Mouse (Mus musculus) intestine, embryonic 14.5 days (tissue): ENCODE measurements around the gene Iqsec1. TPM values are rescaled to one million over a fixed set of nuclear protein-coding genes. Genes with fewer than 3 reads are reported as not detected.

Source experiments
- ATAC-seq: fragments of 200-750 bp; cut with Nextera tagmentation; replicated peaks from 2 replicates; pipeline ENCODE4 v1.8.0; 2017; ENCODE audit warnings: low read depth, moderate number of reproducible peaks, moderate TSS enrichment, moderate library complexity; ENCODE audit not compliant: low FRiP score, low TSS enrichment
- DNase-seq: peaks from one replicate; pipeline ENCODE4 v3.0.0-alpha.2; 2018; ENCODE audit warnings: low spot score
- H3K27ac ChIP-seq: fragments of 300-500 bp; sonication (generic); 2 replicates; pipeline ENCODE4 v1.5.1; 2014; ENCODE audit warnings: low read depth, mild to moderate bottlenecking, control low read depth
- H3K27me3 ChIP-seq: fragments of 300-500 bp; sonication (generic); replicated peaks from 2 replicates; pipeline ENCODE4 v1.6.1; 2014; ENCODE audit warnings: low read length, control low read depth; ENCODE audit not compliant: control insufficient read depth, insufficient read depth
- H3K36me3 ChIP-seq: fragments of 300-500 bp; sonication (generic); 2 replicates; pipeline ENCODE4 v1.6.1; 2014; ENCODE audit warnings: low read length, control low read depth; ENCODE audit not compliant: control insufficient read depth, insufficient read depth
- H3K4me1 ChIP-seq: fragments of 300-500 bp; sonication (generic); replicated peaks from 2 replicates; pipeline ENCODE4 v1.6.1; 2014; ENCODE audit warnings: low read length, control low read depth, mixed read lengths; ENCODE audit not compliant: control insufficient read depth, insufficient read depth
- H3K4me2 ChIP-seq: fragments of 300-500 bp; sonication (generic); 2 replicates; pipeline ENCODE4 v1.6.1; 2014; ENCODE audit warnings: low read length
- H3K4me3 ChIP-seq: fragments of 300-500 bp; sonication (generic); 2 replicates; pipeline ENCODE4 v1.5.1; 2014; ENCODE audit warnings: low read depth, low read length, control low read depth, mixed read lengths
- H3K9ac ChIP-seq: fragments of 300-500 bp; sonication (generic); 2 replicates; pipeline ENCODE4 v1.6.1; 2014; ENCODE audit warnings: mild to moderate bottlenecking, low read length
- H3K9me3 ChIP-seq: fragments of 300-500 bp; sonication (generic); 2 replicates; pipeline ENCODE4 v1.6.1; 2016; ENCODE audit warnings: low read length, control low read depth; ENCODE audit not compliant: control insufficient read depth
- WGBS: fragments of 180-500 bp; shearing (Covaris S2); extraction: QIAGEN DNeasy Blood & Tissue Kit; methylation state at CpG from one replicate; pipeline ENCODE4 v1.1.7; 2014; 5-methylcytosine and 5-hydroxymethylcytosine counted together
- polyA plus RNA-seq: library from polyadenylated mRNA; unstranded; fragments of >200 nt; fragmentation: Nextera tagmentation; extraction: Ambion mirVana; gene quantifications from 2 replicates; pipeline ENCODE4 v1.2.1, GENCODE M21; 2014

The Iqsec1 gene
- 12.9 and 13.0 TPM in 2 replicates for polyA plus RNA-seq

- Histone ChIP-seq H3K4me2 (peak within 1 kb of the TSS; percentile 99), H3K4me3 (peak within 1 kb of the TSS; percentile 69), H3K36me3 (no peaks in the 10 kb centered on the region), H3K27me3 (peaks cover 5% of the 10 kb centered on the region; the same call in 1 of the 2 replicates), H3K9me3 (peaks cover 8% of the 10 kb centered on the region; the same call in 1 of the 2 replicates), H3K9ac (peak within 1 kb of the TSS; percentile 64), H3K4me1 (peaks cover 11% of the 10 kb centered on the region; the same call in 1 of the 2 replicates), H3K27ac (peak within 1 kb of the TSS; percentile 43; the same call in 1 of the 2 replicates)
- peak; percentile 97 for ATAC-seq
- 4% methylated on average over 26 of the region's 39 CpGs for WGBS
- DNase-seq: peak; percentile 96
These were observed at the start of gene Iqsec1 for GRCm38 (mm10) chr6:90988648-90989317. Gene Iqsec1 (minus strand): TSS chr6:90988685.

GRCm38 (mm10) chr6:91028256-91028655 lies 39.8 kb upstream of the Iqsec1 start:
- Histone ChIP-seq H3K27ac (no peak overlapping the region), H3K4me2 (no peak overlapping the region), H3K4me3 (no peak overlapping the region), H3K9ac (no peak overlapping the region), H3K27me3 (no peaks in the 10 kb centered on the region), H3K9me3 (no peaks in the 10 kb centered on the region), H3K36me3 (peaks cover 7% of the 10 kb centered on the region), H3K4me1 (0 out of 2 replicates have a peak, but pooled peaks cover 3% of the 10 kb centered on the region)
- DNase-seq (no peak), ATAC-seq (no peak)
- WGBS: 89% methylated on average over 5 of the region's 5 CpGs

GRCm38 (mm10) chr6:91020810-91021209 lies 32.3 kb upstream of the Iqsec1 start:
- DNase-seq (no peak), ATAC-seq (no peak)
- Histone ChIP-seq H3K4me1 (0 out of 2 replicates have a peak, but pooled peaks cover 3% of the 10 kb centered on the region), H3K4me2 (no peak overlapping the region), H3K27ac (no peak overlapping the region), H3K9me3 (no peaks in the 10 kb centered on the region), H3K36me3 (no peaks in the 10 kb centered on the region), H3K9ac (no peak overlapping the region), H3K27me3 (no peaks in the 10 kb centered on the region), H3K4me3 (no peak overlapping the region)
- WGBS: 76% methylated on average over 7 of the region's 7 CpGs

- ATAC-seq: no peak
These were observed 28.2 kb upstream of the Iqsec1 start for GRCm38 (mm10) chr6:91016600-91017230.

GRCm38 (mm10) chr6:91014198-91014958 lies 25.9 kb upstream of the Iqsec1 start:
- H3K9me3 ChIP-seq: no peaks in the 10 kb centered on the region

More at GRCm38 (mm10) chr6:91016600-91017230, 28.2 kb upstream of the Iqsec1 start:
- no peak overlapping the region for H3K4me3 ChIP-seq
- DNase-seq: no peak
- H3K36me3 ChIP-seq: no peaks in the 10 kb centered on the region
- H3K9ac ChIP-seq: no peak overlapping the region
- H3K4me1 ChIP-seq: no peaks in the 10 kb centered on the region
- H3K4me2 ChIP-seq: no peak overlapping the region
- WGBS: 82% methylated on average over 7 of the region's 7 CpGs
- no peaks in the 10 kb centered on the region for H3K9me3 ChIP-seq
- H3K27ac ChIP-seq: no peak overlapping the region
- no peaks in the 10 kb centered on the region for H3K27me3 ChIP-seq

GRCm38 (mm10) chr6:91012458-91012857 lies 24.0 kb upstream of the Iqsec1 start:
- H3K36me3 ChIP-seq: no peaks in the 10 kb centered on the region
- H3K27me3 ChIP-seq: no peaks in the 10 kb centered on the region
- ATAC-seq: no peak
- no peak overlapping the region for H3K4me3 ChIP-seq
- no peaks in the 10 kb centered on the region for H3K4me1 ChIP-seq
- WGBS: 73% methylated on average over 3 of the region's 3 CpGs
- H3K9me3 ChIP-seq: no peaks in the 10 kb centered on the region
- no peak overlapping the region for H3K27ac ChIP-seq
- no peak overlapping the region for H3K4me2 ChIP-seq
- DNase-seq: no peak
- no peak overlapping the region for H3K9ac ChIP-seq

More at GRCm38 (mm10) chr6:91014198-91014958, 25.9 kb upstream of the Iqsec1 start:
- Histone ChIP-seq H3K36me3 (no peaks in the 10 kb centered on the region), H3K9ac (no peak overlapping the region), H3K27me3 (no peaks in the 10 kb centered on the region), H3K4me2 (no peak overlapping the region), H3K4me3 (no peak overlapping the region), H3K4me1 (no peaks in the 10 kb centered on the region), H3K27ac (no peak overlapping the region)
- DNase-seq (no peak), ATAC-seq (no peak; the same call in 1 of the 2 replicates)
- WGBS: 52% methylated on average over 9 of the region's 9 CpGs

GRCm38 (mm10) chr6:91011568-91011967 lies 23.1 kb upstream of the Iqsec1 start:
- no peak overlapping the region for H3K4me2 ChIP-seq
- no peak overlapping the region for H3K4me3 ChIP-seq
- no peaks in the 10 kb centered on the region for H3K27me3 ChIP-seq
- 65% methylated on average over 4 of the region's 4 CpGs for WGBS
- ATAC-seq: no peak
- H3K9me3 ChIP-seq: no peaks in the 10 kb centered on the region
- no peak overlapping the region for H3K27ac ChIP-seq
- no peak overlapping the region for H3K9ac ChIP-seq
- no peak for DNase-seq
- no peaks in the 10 kb centered on the region for H3K36me3 ChIP-seq
- no peaks in the 10 kb centered on the region for H3K4me1 ChIP-seq

GRCm38 (mm10) chr6:91008284-91008830 lies 19.9 kb upstream of the Iqsec1 start:
- H3K4me1 ChIP-seq: no peaks in the 10 kb centered on the region

More at GRCm38 (mm10) chr6:91008284-91008830, 19.9 kb upstream of the Iqsec1 start:
- no peak for ATAC-seq
- H3K4me3 ChIP-seq: no peak overlapping the region
- H3K4me2 ChIP-seq: no peak overlapping the region
- no peaks in the 10 kb centered on the region for H3K9me3 ChIP-seq
- H3K9ac ChIP-seq: no peak overlapping the region
- H3K27me3 ChIP-seq: no peaks in the 10 kb centered on the region
- H3K36me3 ChIP-seq: no peaks in the 10 kb centered on the region
- 92% methylated on average over 3 of the region's 3 CpGs for WGBS
- no peak overlapping the region for H3K27ac ChIP-seq
- DNase-seq: no peak
